14 mouse cellular contexts compared by ENCODE assay signal in the genomic region with DNA sequence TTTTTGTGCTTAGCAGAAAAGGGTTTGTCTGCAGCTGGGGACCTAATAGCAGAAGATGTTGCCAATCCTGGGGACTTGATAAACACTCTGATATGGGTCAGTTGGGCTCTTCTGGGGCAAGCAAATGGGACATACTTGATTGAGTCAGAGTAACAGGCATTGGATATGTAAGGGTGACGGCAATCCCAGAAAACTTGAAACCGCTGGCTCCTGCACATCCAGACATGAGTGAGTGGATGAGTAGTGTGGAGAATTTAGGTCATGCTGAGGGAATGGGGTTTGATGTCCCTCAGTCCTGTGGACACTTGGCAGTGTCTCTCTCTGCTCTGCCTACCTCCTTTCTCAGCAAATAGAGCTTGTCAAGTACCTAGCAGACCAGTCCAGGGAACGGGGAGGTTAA.
A peak's percentile ranks its signal among the peaks of the same experiment; 100 is the strongest.
DNase-seq lines count a peak whose midpoint lies in the region.
"Had no signal": no experiment of that assay in that cellular context is flagged by ENCODE, and none has a peak within 500 bp of the region (broad histone marks: within the 10 kb centered on the region; RNA-seq: fewer than 3 reads in every experiment).

No protein-coding gene starts in this region.

- peak; percentile 44 for DNase-seq in gastrocnemius, adult 18-20 months (ENCODE audit: low spot score)
- DNase-seq in gastrocnemius, postnatal 4 days (ENCODE audit: low spot score in 2 of 2): no peak
- peak; percentile 21 for DNase-seq in gastrocnemius, postnatal 25 days
- no peak for DNase-seq in gastrocnemius, postnatal 36 days
- peak; percentile 64 for DNase-seq in skeletal muscle tissue, adult 2 months (ENCODE audit: low read depth, low spot score)
- DNase-seq: adrenal gland, adult 8-10 months; adrenal gland, postnatal 14 days; adrenal gland, postnatal 36 days; B cell, adult 2 months; cerebellum, adult 11-12 months; cerebellum, adult 2 months; cerebellum, adult 9-10 months; cerebellum, postnatal 10 days; cerebellum, postnatal 25 days had no signal

- intact Hi-C loops in gastrocnemius, postnatal 36 days (cut with DNase I): no loop called here

Comparison
In these comparisons a context has a peak if more than half of its experiments do, and no peak if none do; other contexts are left out.
1. DNase-seq: peak in gastrocnemius, adult 18-20 months (single experiment), gastrocnemius, postnatal 25 days (single experiment) and skeletal muscle tissue, adult 2 months (single experiment); none in gastrocnemius, postnatal 4 days (0 of 2) and gastrocnemius, postnatal 36 days (0 of 2).